In the genomic region with DNA sequence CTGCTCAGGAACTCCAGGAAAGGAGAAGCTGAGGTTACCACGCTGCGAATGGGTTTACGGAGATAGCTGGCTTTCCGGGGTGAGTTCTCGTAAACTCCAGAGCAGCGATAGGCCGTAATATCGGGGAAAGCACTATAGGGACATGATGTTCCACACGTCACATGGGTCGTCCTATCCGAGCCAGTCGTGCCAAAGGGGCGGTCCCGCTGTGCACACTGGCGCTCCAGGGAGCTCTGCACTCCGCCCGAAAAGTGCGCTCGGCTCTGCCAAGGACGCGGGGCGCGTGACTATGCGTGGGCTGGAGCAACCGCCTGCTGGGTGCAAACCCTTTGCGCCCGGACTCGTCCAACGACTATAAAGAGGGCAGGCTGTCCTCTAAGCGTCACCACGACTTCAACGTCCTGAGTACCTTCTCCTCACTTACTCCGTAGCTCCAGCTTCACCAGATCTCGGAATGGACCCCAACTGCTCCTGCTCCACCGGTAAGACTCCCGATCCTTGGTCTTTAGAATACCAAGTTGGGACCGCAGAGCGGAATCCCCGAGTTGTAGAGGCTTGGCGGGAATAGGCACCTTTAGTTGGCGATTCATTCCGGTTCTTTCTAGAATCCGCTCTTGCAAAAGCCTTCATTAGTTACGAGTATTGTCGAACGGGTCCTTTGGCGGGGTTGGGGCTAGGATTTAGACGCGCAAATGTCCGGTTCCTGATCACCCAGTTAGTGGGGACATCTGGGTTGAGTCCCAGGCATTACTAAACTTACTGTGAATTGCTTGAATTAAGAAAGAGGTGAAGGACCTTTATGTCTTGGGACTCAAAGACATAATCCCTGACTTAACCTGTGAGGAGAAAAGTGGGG, we compare ENCODE assay signal across 8 mouse cellular contexts. TPM values are rescaled to one million over a fixed set of nuclear protein-coding genes. Genes with fewer than 3 reads are reported as not detected.
DNase-seq lines count a peak whose midpoint lies in the region; ATAC-seq and TF ChIP-seq lines count a peak whose summit lies in the region.

A gene (plus strand): TSS at position 226 of the 856 bp plus-strand sequence.

- WGBS in lung, embryonic 15.5 days, result under 1% methylated on average over 50 of the region's 50 CpGs
- under 1% methylated on average over 50 of the region's 50 CpGs for WGBS in olfactory bulb, adult 2 months

- no peaks in the 10 kb centered on the region for H3K36me3 ChIP-seq in lung, embryonic 15.5 days

- peak within 1 kb of the TSS; percentile 14; the same call in 1 of the 2 replicates for H3K27ac ChIP-seq in lung, embryonic 15.5 days
- H3K27ac ChIP-seq in olfactory bulb, adult 2 months (ENCODE audit: insufficient read depth, low read depth, low read length), result peak within 1 kb of the TSS; percentile 89

- TF ChIP-seq POLR2A in olfactory bulb, adult 2 months (IDR thresholded peaks at IDR 0.05; ENCODE audit: insufficient read depth, low read depth, low read length), result peak; percentile 92

- peak within 1 kb of the TSS; percentile 44 for H3K9ac ChIP-seq in lung, embryonic 15.5 days

- no peak for TF ChIP-seq CTCF in olfactory bulb, adult 2 months (IDR thresholded peaks at IDR 0.05; ENCODE audit: insufficient read depth, low read depth, low read length)

- ATAC-seq in frontal cortex, adult (ENCODE audit: low TSS enrichment), result peak; percentile 77
- peak; percentile 65 to 80 for ATAC-seq in hematopoietic stem cell, adult 5-6 weeks (replicated peaks in 1 of 2; ENCODE audit: insufficient read depth in 1 of 2, low FRiP score in 2 of 2, low TSS enrichment in 1 of 2, low read depth in 1 of 2, poor library complexity in 2 of 2, severe bottlenecking in 2 of 2)
- peak; percentile 91 for ATAC-seq in lung, embryonic 15.5 days (ENCODE audit: borderline replicate concordance, extremely low read depth, low FRiP score, low TSS enrichment)

- DNase-seq in R1 (ENCODE audit: low read depth, low spot score), result peak; percentile 91
- peak; percentile 75 for DNase-seq in cerebellum, adult 9-10 months
- DNase-seq in layer of hippocampus, adult 9-10 months (ENCODE audit: low spot score), result peak; percentile 77
- DNase-seq in urinary bladder, adult 2 months (ENCODE audit: low spot score), result peak; percentile 77

- H3K4me1 ChIP-seq in lung, embryonic 15.5 days, result peaks cover 24% of the 10 kb centered on the region
- peaks cover 16% of the 10 kb centered on the region for H3K4me1 ChIP-seq in olfactory bulb, adult 2 months (ENCODE audit: control insufficient read depth, insufficient read depth, low read length)

- H3K27me3 ChIP-seq in lung, embryonic 15.5 days, result peaks cover 92% of the 10 kb centered on the region

- H3K9me3 ChIP-seq in lung, embryonic 15.5 days, result no peaks in the 10 kb centered on the region

- H3K4me2 ChIP-seq in lung, embryonic 15.5 days, result peak within 1 kb of the TSS; percentile 81

- H3K4me3 ChIP-seq in lung, embryonic 15.5 days, result peak within 1 kb of the TSS; percentile 48
- H3K4me3 ChIP-seq in olfactory bulb, adult 2 months (ENCODE audit: insufficient read depth, low read depth, low read length), result peak within 1 kb of the TSS; percentile 75

RNA-seq across cellular contexts. Expression of the gene that starts here (rescaled TPM):
- 19.3 and 81.7 TPM in 2 replicates for total RNA-seq in hematopoietic stem cell, adult 5-6 weeks (2017)
- polyA plus RNA-seq in lung, embryonic 15.5 days (2015; fragmentation: Nextera tagmentation; extraction: Ambion mirVana), result 144 and 179 TPM in 2 replicates
- 885 TPM in 1 of 2 replicates, not detected in the other for polyA plus RNA-seq in olfactory bulb, adult 2 months (2012; ENCODE audit: insufficient read depth, insufficient read length, low replicate concordance, missing spikeins)
- polyA plus RNA-seq in urinary bladder, adult 2 months (2012; rRNA removed), result 256 and 257 TPM in 2 replicates

Comparison
In these comparisons a context has a peak if more than half of its experiments do, and no peak if none do; other contexts are left out.
1. Peak in every context shown above with its lines: DNase-seq, ATAC-seq, H3K4me3 ChIP-seq and H3K27ac ChIP-seq.